19 mouse cellular contexts compared by ENCODE assay signal in genomic region chr11:112827044-112827347, GRCm38 (mm10). TPM values are rescaled to one million over a fixed set of nuclear protein-coding genes. Genes with fewer than 3 reads are reported as not detected.
DNase-seq lines count a peak whose midpoint lies in the region; ATAC-seq and TF ChIP-seq lines count a peak whose summit lies in the region.
"Had no signal": no experiment of that assay in that cellular context is flagged by ENCODE, and none has a peak within 500 bp of the region (broad histone marks: within the 10 kb centered on the region; RNA-seq: fewer than 3 reads in every experiment).

No protein-coding gene starts in this region.

- no peak overlapping the region for H3K9ac ChIP-seq in forebrain, embryonic 12.5 days
- H3K9ac ChIP-seq in forebrain, embryonic 15.5 days (replicated peaks) = no peak overlapping the region
- H3K9ac ChIP-seq in midbrain, embryonic 11.5 days (ENCODE audit: low read length) = no peak overlapping the region
- H3K9ac ChIP-seq in midbrain, postnatal 0 days (replicated peaks; ENCODE audit: low read length, poor library complexity, severe bottlenecking) = no peak overlapping the region
- H3K9ac ChIP-seq in liver, embryonic 11.5 days (ENCODE audit: low read depth, low read length) = no peak overlapping the region
- H3K9ac ChIP-seq: liver, postnatal 0 days; stomach, embryonic 15.5 days had no signal

- 69% methylated on average over 6 of the region's 6 CpGs for whole genome bisulfite sequencing in forebrain, embryonic 12.5 days
- 73% methylated on average over 6 of the region's 6 CpGs for WGBS in forebrain, embryonic 15.5 days
- 28% methylated on average over 6 of the region's 6 CpGs for WGBS in midbrain, embryonic 11.5 days
- 47% methylated on average over 6 of the region's 6 CpGs for WGBS in midbrain, postnatal 0 days
- 6% methylated on average over 6 of the region's 6 CpGs for WGBS in limb, embryonic 10.5 days
- 61% methylated on average over 6 of the region's 6 CpGs for WGBS in liver, embryonic 11.5 days

- DNase-seq in midbrain, embryonic 11.5 days (ENCODE audit: low spot score, missing footprints) = peak; percentile 90
- no peak for DNase-seq in midbrain, postnatal 0 days (ENCODE audit: low spot score)
- peak; percentile 54 for DNase-seq in limb, embryonic 10.5 days (ENCODE audit: low spot score)
- DNase-seq in thymus, postnatal 25 days = no peak
- no peak for DNase-seq in liver, embryonic 11.5 days (ENCODE audit: low spot score)
- DNase-seq: B cell, adult 2 months; cerebellum, adult 2 months; gastrocnemius, postnatal 25 days; heart, postnatal 36 days; kidney, postnatal 25 days; liver, postnatal 0 days; spleen, adult 18-20 months; thymus, postnatal 36 days had no signal

- peaks cover 13% of the 10 kb centered on the region for H3K4me1 ChIP-seq in forebrain, embryonic 12.5 days
- H3K4me1 ChIP-seq in forebrain, embryonic 15.5 days = no peaks in the 10 kb centered on the region
- H3K4me1 ChIP-seq in midbrain, embryonic 11.5 days (ENCODE audit: control insufficient read depth, insufficient read depth, low read length) = peaks cover 13% of the 10 kb centered on the region
- no peaks in the 10 kb centered on the region for H3K4me1 ChIP-seq in midbrain, postnatal 0 days (ENCODE audit: insufficient read depth, low read length)
- peaks cover 35% of the 10 kb centered on the region for H3K4me1 ChIP-seq in limb, embryonic 10.5 days
- H3K4me1 ChIP-seq in liver, embryonic 11.5 days (replicated peaks; ENCODE audit: control insufficient read depth, insufficient read depth, low read length) = no peaks in the 10 kb centered on the region
- H3K4me1 ChIP-seq: stomach, embryonic 15.5 days had no signal

- H3K36me3 ChIP-seq in forebrain, embryonic 12.5 days (replicated peaks) = no peaks in the 10 kb centered on the region
- no peaks in the 10 kb centered on the region for H3K36me3 ChIP-seq in forebrain, embryonic 15.5 days
- H3K36me3 ChIP-seq in midbrain, embryonic 11.5 days (ENCODE audit: control insufficient read depth, insufficient read depth, low read length) = no peaks in the 10 kb centered on the region
- no peaks in the 10 kb centered on the region for H3K36me3 ChIP-seq in midbrain, postnatal 0 days (ENCODE audit: insufficient read depth, low read length)
- H3K36me3 ChIP-seq in limb, embryonic 10.5 days = no peaks in the 10 kb centered on the region
- H3K36me3 ChIP-seq in liver, embryonic 11.5 days (ENCODE audit: control insufficient read depth, insufficient read depth, low read length) = no peaks in the 10 kb centered on the region
- H3K36me3 ChIP-seq: stomach, embryonic 15.5 days had no signal

- no peak for ATAC-seq in forebrain, embryonic 12.5 days (ENCODE audit: low FRiP score)
- no peak for ATAC-seq in forebrain, embryonic 15.5 days (replicated peaks)
- ATAC-seq in midbrain, embryonic 11.5 days (ENCODE audit: low FRiP score) = peak; percentile 25; the same call in 1 of the 2 replicates
- ATAC-seq in midbrain, postnatal 0 days (ENCODE audit: low FRiP score) = no peak
- ATAC-seq in liver, embryonic 11.5 days (replicated peaks; ENCODE audit: low FRiP score) = no peak
- ATAC-seq: intestine, embryonic 16.5 days; liver, postnatal 0 days had no signal

- no peak overlapping the region for H3K4me3 ChIP-seq in forebrain, embryonic 12.5 days (replicated peaks)
- no peak overlapping the region for H3K4me3 ChIP-seq in forebrain, embryonic 15.5 days
- H3K4me3 ChIP-seq in midbrain, embryonic 11.5 days (ENCODE audit: low read depth, low read length) = no peak overlapping the region
- no peak overlapping the region for H3K4me3 ChIP-seq in midbrain, postnatal 0 days (ENCODE audit: low read depth, low read length)
- no peak overlapping the region for H3K4me3 ChIP-seq in limb, embryonic 10.5 days
- no peak overlapping the region for H3K4me3 ChIP-seq in liver, embryonic 11.5 days (ENCODE audit: low read depth, low read length)
- H3K4me3 ChIP-seq: stomach, embryonic 15.5 days had no signal

- no peak overlapping the region for H3K4me2 ChIP-seq in forebrain, embryonic 12.5 days
- no peak overlapping the region for H3K4me2 ChIP-seq in forebrain, embryonic 15.5 days (replicated peaks)
- no peak overlapping the region for H3K4me2 ChIP-seq in midbrain, embryonic 11.5 days
- H3K4me2 ChIP-seq in midbrain, postnatal 0 days (ENCODE audit: low read depth, low read length, poor library complexity, severe bottlenecking) = no peak overlapping the region
- H3K4me2 ChIP-seq in liver, embryonic 11.5 days = no peak overlapping the region
- H3K4me2 ChIP-seq: heart, embryonic 11.5 days; stomach, embryonic 15.5 days had no signal

- H3K9me3 ChIP-seq in forebrain, embryonic 12.5 days = no peaks in the 10 kb centered on the region
- no peaks in the 10 kb centered on the region for H3K9me3 ChIP-seq in forebrain, embryonic 15.5 days
- H3K9me3 ChIP-seq in midbrain, embryonic 11.5 days (ENCODE audit: control insufficient read depth, low read length) = no peaks in the 10 kb centered on the region
- no peaks in the 10 kb centered on the region for H3K9me3 ChIP-seq in midbrain, postnatal 0 days (ENCODE audit: low read length)
- no peaks in the 10 kb centered on the region for H3K9me3 ChIP-seq in limb, embryonic 10.5 days (replicated peaks)
- no peaks in the 10 kb centered on the region for H3K9me3 ChIP-seq in liver, embryonic 11.5 days (ENCODE audit: control insufficient read depth, low read length)
- H3K9me3 ChIP-seq: stomach, embryonic 15.5 days had no signal

- H3K27me3 ChIP-seq in forebrain, embryonic 12.5 days = no peaks in the 10 kb centered on the region
- no peaks in the 10 kb centered on the region for H3K27me3 ChIP-seq in forebrain, embryonic 15.5 days
- H3K27me3 ChIP-seq in midbrain, embryonic 11.5 days (ENCODE audit: control insufficient read depth, insufficient read depth, low read length) = no peaks in the 10 kb centered on the region
- H3K27me3 ChIP-seq in midbrain, postnatal 0 days (ENCODE audit: insufficient read depth, low read length) = no peaks in the 10 kb centered on the region
- 0 out of 2 replicates have a peak, but pooled peaks cover 5% of the 10 kb centered on the region for H3K27me3 ChIP-seq in limb, embryonic 10.5 days (ENCODE audit: low read depth, poor library complexity, severe bottlenecking)
- H3K27me3 ChIP-seq in liver, embryonic 11.5 days (replicated peaks; ENCODE audit: control insufficient read depth, insufficient read depth, low read length) = no peaks in the 10 kb centered on the region
- H3K27me3 ChIP-seq: stomach, embryonic 15.5 days had no signal

- peak overlapping the region; percentile 54; the same call in 1 of the 2 replicates for H3K27ac ChIP-seq in forebrain, embryonic 12.5 days
- H3K27ac ChIP-seq in forebrain, embryonic 15.5 days (replicated peaks) = no peak overlapping the region
- H3K27ac ChIP-seq in midbrain, embryonic 11.5 days (ENCODE audit: low read depth, low read length) = peak overlapping the region; percentile 20
- H3K27ac ChIP-seq in midbrain, postnatal 0 days (ENCODE audit: low read depth, low read length) = no peak overlapping the region
- H3K27ac ChIP-seq in limb, embryonic 10.5 days = peak overlapping the region; percentile 42
- no peak overlapping the region for H3K27ac ChIP-seq in liver, embryonic 11.5 days (ENCODE audit: low read depth, low read length)
- H3K27ac ChIP-seq: stomach, embryonic 15.5 days had no signal

- TF ChIP-seq CTCF in midbrain, postnatal 0 days (IDR thresholded peaks at IDR 0.05) = no peak

RNA-seq across cellular contexts. Expression of gene Sox9, which starts 45.0 kb away (rescaled TPM):
- 152 and 186 TPM in 2 replicates for polyA plus RNA-seq in forebrain, embryonic 12.5 days (2016; fragmentation: Nextera tagmentation; extraction: Ambion mirVana)
- 66.6 and 70.4 TPM in 2 replicates for polyA plus RNA-seq in forebrain, embryonic 15.5 days (2015; fragmentation: Nextera tagmentation; extraction: Ambion mirVana)
- polyA plus RNA-seq in midbrain, embryonic 11.5 days (2014; fragmentation: Nextera tagmentation; extraction: Ambion mirVana) = 106 and 107 TPM in 2 replicates
- 10.4 TPM in 2 replicates for total RNA-seq in midbrain, postnatal 0 days (2014; rRNA removed)
- 35.4 and 36.5 TPM in 2 replicates for polyA plus RNA-seq in midbrain, postnatal 0 days (2015; fragmentation: Nextera tagmentation; extraction: Ambion mirVana)
- polyA plus RNA-seq in limb, embryonic 10.5 days (2016; fragmentation: Nextera tagmentation; extraction: Ambion mirVana) = 85.1 and 169 TPM in 2 replicates
- polyA plus RNA-seq in liver, embryonic 11.5 days (2014; fragmentation: Nextera tagmentation; extraction: Ambion mirVana) = 10.8 and 11.7 TPM in 2 replicates
- total RNA-seq: common myeloid progenitor, adult 5-6 weeks had no signal

Comparison
In these comparisons a context has a peak if more than half of its experiments do, and no peak if none do; other contexts are left out.
1. H3K27ac ChIP-seq: peak in forebrain, embryonic 12.5 days (single experiment), midbrain, embryonic 11.5 days (single experiment) and limb, embryonic 10.5 days (single experiment); none in forebrain, embryonic 15.5 days (single experiment), midbrain, postnatal 0 days (single experiment) and liver, embryonic 11.5 days (single experiment).
2. DNase-seq: peak in midbrain, embryonic 11.5 days (single experiment) and limb, embryonic 10.5 days (single experiment); none in midbrain, postnatal 0 days (single experiment), thymus, postnatal 25 days (single experiment) and liver, embryonic 11.5 days (single experiment).